In the genomic region with DNA sequence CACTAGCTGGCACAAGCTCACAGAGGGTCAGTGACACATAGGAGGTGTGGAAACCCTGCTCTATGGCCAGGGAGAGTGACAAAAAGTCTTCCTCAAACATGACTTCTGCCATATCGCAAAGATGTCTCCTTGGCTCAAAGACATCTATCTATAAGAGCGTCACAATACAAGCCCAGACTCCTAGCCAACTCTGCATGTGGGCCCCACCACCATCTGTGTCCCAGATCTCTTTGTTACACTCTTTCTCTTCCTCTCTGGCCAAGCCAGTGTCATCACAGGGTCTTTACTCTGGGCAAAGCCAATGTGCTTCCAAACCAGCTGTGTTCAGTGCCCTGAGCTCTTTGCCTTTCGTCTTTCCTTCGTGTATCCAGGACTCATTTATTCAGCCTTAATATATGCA, we compare ENCODE assay signal across 25 mouse cellular contexts.
DNase-seq lines count a peak whose midpoint lies in the region; ATAC-seq and TF ChIP-seq lines count a peak whose summit lies in the region.
"Had no signal": no experiment of that assay in that cellular context is flagged by ENCODE, and none has a peak within 500 bp of the region (broad histone marks: within the 10 kb centered on the region; RNA-seq: fewer than 3 reads in every experiment).

No protein-coding gene starts in this region.

- no peak for TF ChIP-seq CTCF in hindbrain, postnatal 0 days (IDR thresholded peaks at IDR 0.05; ENCODE audit: low read depth)
- no peak for TF ChIP-seq CTCF in liver, adult 2 months (IDR thresholded peaks at IDR 0.05; ENCODE audit: low read depth, low read length)
- no peak for TF ChIP-seq CTCF in liver, postnatal 0 days (IDR thresholded peaks at IDR 0.05; ENCODE audit: low read depth)

- no peak for TF ChIP-seq POLR2A in liver, adult 2 months (IDR thresholded peaks at IDR 0.05; ENCODE audit: extremely low read depth, insufficient read depth, low read length)

- no peak overlapping the region for H3K4me2 ChIP-seq in hindbrain, postnatal 0 days (ENCODE audit: low read depth, low read length)
- H3K4me2 ChIP-seq in hindbrain, embryonic 12.5 days (replicated peaks), result no peak overlapping the region
- no peak overlapping the region for H3K4me2 ChIP-seq in liver, postnatal 0 days (ENCODE audit: low read depth, low read length)
- H3K4me2 ChIP-seq: embryonic facial prominence, embryonic 13.5 days; heart, embryonic 11.5 days; hindbrain, embryonic 13.5 days; intestine, embryonic 15.5 days had no signal

- no peak overlapping the region for H3K9ac ChIP-seq in hindbrain, postnatal 0 days (replicated peaks; ENCODE audit: low read length)
- no peak overlapping the region for H3K9ac ChIP-seq in hindbrain, embryonic 12.5 days
- no peak overlapping the region for H3K9ac ChIP-seq in liver, adult 2 months (ENCODE audit: low read depth, low read length)
- H3K9ac ChIP-seq in liver, postnatal 0 days (replicated peaks), result no peak overlapping the region
- H3K9ac ChIP-seq: embryonic facial prominence, embryonic 13.5 days; forebrain, postnatal 0 days; hindbrain, embryonic 13.5 days; intestine, embryonic 15.5 days had no signal

- TF ChIP-seq EP300 in liver, postnatal 0 days (IDR thresholded peaks at IDR 0.05; ENCODE audit: low read depth), result no peak

- H3K36me3 ChIP-seq in hindbrain, postnatal 0 days (ENCODE audit: insufficient read depth, low read length), result no peaks in the 10 kb centered on the region
- H3K36me3 ChIP-seq in hindbrain, embryonic 12.5 days, result no peaks in the 10 kb centered on the region
- no peaks in the 10 kb centered on the region for H3K36me3 ChIP-seq in liver, adult 2 months (ENCODE audit: control insufficient read depth, insufficient read depth, low read length)
- no peaks in the 10 kb centered on the region for H3K36me3 ChIP-seq in liver, postnatal 0 days (replicated peaks; ENCODE audit: insufficient read depth, low read length)
- H3K36me3 ChIP-seq: embryonic facial prominence, embryonic 13.5 days; G1E; hindbrain, embryonic 13.5 days; intestine, embryonic 15.5 days had no signal

- no peaks in the 10 kb centered on the region for H3K4me1 ChIP-seq in hindbrain, postnatal 0 days (ENCODE audit: insufficient read depth, low read length)
- H3K4me1 ChIP-seq in hindbrain, embryonic 12.5 days, result peaks cover 17% of the 10 kb centered on the region
- H3K4me1 ChIP-seq in liver, adult 2 months (ENCODE audit: control insufficient read depth, insufficient read depth, low read length), result peaks cover 28% of the 10 kb centered on the region
- peaks cover 21% of the 10 kb centered on the region for H3K4me1 ChIP-seq in liver, postnatal 0 days (ENCODE audit: insufficient read depth)

- H3K27ac ChIP-seq in hindbrain, postnatal 0 days, result no peak overlapping the region
- no peak overlapping the region for H3K27ac ChIP-seq in hindbrain, embryonic 12.5 days
- H3K27ac ChIP-seq in liver, adult 2 months (replicated peaks; ENCODE audit: insufficient read depth, low read depth, low read length), result no peak overlapping the region
- no peak overlapping the region for H3K27ac ChIP-seq in liver, postnatal 0 days (ENCODE audit: low read depth)
- H3K27ac ChIP-seq: embryonic facial prominence, embryonic 13.5 days; gastrocnemius, adult 2 months; hindbrain, embryonic 13.5 days; intestine, embryonic 15.5 days had no signal

- peak; percentile 27; the same call in 1 of the 2 replicates for ATAC-seq in hindbrain, postnatal 0 days
- no peak for ATAC-seq in hindbrain, embryonic 12.5 days (ENCODE audit: low FRiP score)
- no peak for ATAC-seq in liver, postnatal 0 days
- ATAC-seq: forebrain, postnatal 0 days; intestine, embryonic 15.5 days; Patski had no signal

- H3K4me3 ChIP-seq in hindbrain, postnatal 0 days (ENCODE audit: low read length), result no peak overlapping the region
- H3K4me3 ChIP-seq in hindbrain, embryonic 12.5 days, result no peak overlapping the region
- H3K4me3 ChIP-seq in liver, adult 2 months (ENCODE audit: insufficient read depth, low read depth, low read length), result no peak overlapping the region
- H3K4me3 ChIP-seq in liver, postnatal 0 days (ENCODE audit: low read depth, low read length), result no peak overlapping the region
- H3K4me3 ChIP-seq: embryonic facial prominence, embryonic 13.5 days; gastrocnemius, adult 2 months; hindbrain, embryonic 13.5 days; intestine, embryonic 15.5 days had no signal

- DNase-seq in cerebellum, adult 9-10 months, result peak; percentile 5
- no peak for DNase-seq in cerebellum, adult 18-20 months
- DNase-seq in cerebellum, postnatal 25 days, result peak; percentile 35 to 39
- DNase-seq in cerebellum, adult 8-10 months, result no peak
- DNase-seq in hindbrain, postnatal 0 days (ENCODE audit: low spot score), result peak; percentile 31
- peak; percentile 89 for DNase-seq in liver, adult 2 months (ENCODE audit: extremely low read depth, low read depth, low spot score)
- DNase-seq in liver, postnatal 0 days, result no peak
- DNase-seq: adrenal gland, postnatal 10 days; adrenal gland, postnatal 36 days; B cell, adult 2 months; cerebellum, adult 11 months; forebrain, postnatal 0 days; gastrocnemius, adult 2 months; gastrocnemius, postnatal 14 days; heart, adult 11 months; kidney, adult 18-20 months; kidney, adult 9 months had no signal

- H3K27me3 ChIP-seq in hindbrain, postnatal 0 days (ENCODE audit: insufficient read depth, low read length), result 0 out of 2 replicates have a peak, but pooled peaks cover 4% of the 10 kb centered on the region
- peaks cover 79% of the 10 kb centered on the region for H3K27me3 ChIP-seq in hindbrain, embryonic 12.5 days
- no peaks in the 10 kb centered on the region for H3K27me3 ChIP-seq in liver, adult 2 months (ENCODE audit: control insufficient read depth, insufficient read depth, low read length)
- no peaks in the 10 kb centered on the region for H3K27me3 ChIP-seq in liver, postnatal 0 days (ENCODE audit: insufficient read depth, low read length)
- H3K27me3 ChIP-seq: CH12.LX; intestine, embryonic 15.5 days had no signal

- 40% methylated on average over 4 of the region's 4 CpGs for WGBS in hindbrain, postnatal 0 days
- WGBS in hindbrain, embryonic 12.5 days, result 70% methylated on average over 4 of the region's 4 CpGs
- WGBS in liver, adult 2 months, result 54% methylated on average over 4 of the region's 4 CpGs
- WGBS in liver, postnatal 0 days (ENCODE audit: insufficient replicate concordance), result 87% methylated on average over 4 of the region's 4 CpGs

- H3K79me2 ChIP-seq in liver, adult 2 months (ENCODE audit: control insufficient read depth, insufficient read depth, low read length), result no peaks in the 10 kb centered on the region

- H3K9me3 ChIP-seq in hindbrain, postnatal 0 days (ENCODE audit: low read length), result no peaks in the 10 kb centered on the region
- H3K9me3 ChIP-seq in hindbrain, embryonic 12.5 days (replicated peaks), result no peaks in the 10 kb centered on the region
- H3K9me3 ChIP-seq in liver, postnatal 0 days (ENCODE audit: low read length), result no peaks in the 10 kb centered on the region
- H3K9me3 ChIP-seq: embryonic facial prominence, embryonic 13.5 days; hindbrain, embryonic 13.5 days; intestine, embryonic 15.5 days had no signal

Comparison
In these comparisons a context has a peak if more than half of its experiments do, and no peak if none do; other contexts are left out.
1. DNase-seq: peak in cerebellum, adult 9-10 months (single experiment), cerebellum, postnatal 25 days (2 of 2), hindbrain, postnatal 0 days (single experiment) and liver, adult 2 months (single experiment); none in cerebellum, adult 18-20 months (0 of 2), cerebellum, adult 8-10 months (single experiment) and liver, postnatal 0 days (single experiment).